Mouse (Mus musculus): Measurements from ENCODE around the gene Vmn1r66. TPM values are rescaled to one million over a fixed set of nuclear protein-coding genes. Genes with fewer than 3 reads are reported as not detected.
"Not testable (repeated sequence)": the region's sequence is repeated elsewhere in the genome, so short reads cannot be mapped to it uniquely, and the experiment has no call there.

The Vmn1r66 gene
- polyA plus RNA-seq (2015; fragmentation: Nextera tagmentation; extraction: Ambion mirVana): not detected in 2 replicates

- no peak for DNase-seq (ENCODE audit: low spot score)
These were observed at the start of gene Vmn1r66 for GRCm38 (mm10) chr7:10277906-10278305. Gene Vmn1r66 (minus strand): TSS chr7:10278006.

GRCm38 (mm10) chr7:10325462-10325861, 47.7 kb upstream of the Vmn1r66 start:
- DNase-seq (ENCODE audit: low spot score): not testable (repeated sequence)

GRCm38 (mm10) chr7:10252075-10252474, 25.7 kb downstream of the Vmn1r66 start:
- no peak for DNase-seq (ENCODE audit: low spot score)

- no peak for DNase-seq (ENCODE audit: low spot score)
These were observed 28.7 kb downstream of the Vmn1r66 start for GRCm38 (mm10) chr7:10249146-10249545.

Other genes with a start within 250 kb of the Vmn1r66 start
- not detected in 2 replicates for gene Vmn2r50, start 224.7 kb downstream of the Vmn1r66 start, polyA plus RNA-seq (2015; fragmentation: Nextera tagmentation; extraction: Ambion mirVana)
- not detected in 2 replicates for gene Vmn2r51, start 172.3 kb downstream of the Vmn1r66 start, polyA plus RNA-seq (2015; fragmentation: Nextera tagmentation; extraction: Ambion mirVana)
- not detected in 2 replicates for gene Vmn2r52, start 101.4 kb downstream of the Vmn1r66 start, polyA plus RNA-seq (2015; fragmentation: Nextera tagmentation; extraction: Ambion mirVana)
- gene Vmn1r67, start 165.3 kb upstream of the Vmn1r66 start, polyA plus RNA-seq (2015; fragmentation: Nextera tagmentation; extraction: Ambion mirVana): not detected in 2 replicates
- gene Zik1, start 217.4 kb upstream of the Vmn1r66 start, polyA plus RNA-seq (2015; fragmentation: Nextera tagmentation; extraction: Ambion mirVana): 5.9 and 6.5 TPM in 2 replicates

All from thymus, postnatal 0 days (tissue).